Mouse (Mus musculus) kidney, postnatal 36 days (tissue): ENCODE results near the gene Spib.

Source experiments
- DNase-seq, 2 experiments: peaks; one replicate each; pipeline ENCODE4 v3.0.0; 2021 to 2022; ENCODE audit warnings: mixed read lengths in 2 of 2

The Spib gene

GRCm38 (mm10) chr7:44524502-44524901 lies 7.4 kb downstream of the Spib start, which contains the start of gene Mybpc2:
Gene Mybpc2, minus strand, starts transcription at chr7:44524656.
- DNase-seq, result peak; percentile 26 to 67

- no peak for DNase-seq
Observed at GRCm38 (mm10) chr7:44523056-44523455, 8.8 kb downstream of the Spib start.

GRCm38 (mm10) chr7:44521710-44522109 lies 10.2 kb downstream of the Spib start:
- DNase-seq, result peak; percentile 55 to 84

- DNase-seq, result no peak
Observed at GRCm38 (mm10) chr7:44520990-44521389, 10.9 kb downstream of the Spib start.

- DNase-seq, result no peak
Observed at GRCm38 (mm10) chr7:44519240-44519913, 12.5 kb downstream of the Spib start.

GRCm38 (mm10) chr7:44507491-44507890 lies 24.4 kb downstream of the Spib start:
- no peak for DNase-seq

GRCm38 (mm10) chr7:44501563-44502115 lies 30.2 kb downstream of the Spib start:
- peak; percentile 55 to 86 for DNase-seq

- DNase-seq, result no peak
Observed at GRCm38 (mm10) chr7:44500046-44500445, 31.8 kb downstream of the Spib start.

- no peak for DNase-seq
Observed at GRCm38 (mm10) chr7:44498922-44499321, 32.9 kb downstream of the Spib start.

GRCm38 (mm10) chr7:44497361-44498055 lies 34.4 kb downstream of the Spib start:
- no peak for DNase-seq

GRCm38 (mm10) chr7:44496771-44497109 lies 35.1 kb downstream of the Spib start:
- no peak for DNase-seq

- DNase-seq, result peak; percentile 98 to 99
Observed at GRCm38 (mm10) chr7:44495992-44496770, 35.7 kb downstream of the Spib start, which contains the start of the genes Emc10 and Fam71e1. Gene Emc10, minus strand, starts transcription at chr7:44496529. Gene Fam71e1, plus strand, starts transcription at chr7:44496581.

GRCm38 (mm10) chr7:44495086-44495485 lies 36.8 kb downstream of the Spib start:
- no peak for DNase-seq

GRCm38 (mm10) chr7:44494681-44495080 lies 37.2 kb downstream of the Spib start:
- no peak for DNase-seq

- no peak for DNase-seq
Observed at GRCm38 (mm10) chr7:44492166-44492826, 39.6 kb downstream of the Spib start.

GRCm38 (mm10) chr7:44491391-44491790 lies 40.5 kb downstream of the Spib start:
- DNase-seq, result no peak

- no peak for DNase-seq
Observed at GRCm38 (mm10) chr7:44490281-44490680, 41.6 kb downstream of the Spib start.

- no peak for DNase-seq
Observed at GRCm38 (mm10) chr7:44488545-44488944, 43.3 kb downstream of the Spib start.

- no peak for DNase-seq
Observed at GRCm38 (mm10) chr7:44487936-44488335, 43.9 kb downstream of the Spib start.

- DNase-seq, result no peak
Observed at GRCm38 (mm10) chr7:44486927-44487575, 44.8 kb downstream of the Spib start.

- DNase-seq, result no peak
Observed at GRCm38 (mm10) chr7:44485572-44486195, 46.2 kb downstream of the Spib start.
